Mouse (Mus musculus) cerebellum, postnatal 25 days (tissue): ENCODE results near the gene Cit.

Experiments
- DNase-seq, 2 experiments: peaks; one replicate each; pipeline ENCODE4 v3.0.0; 2021; ENCODE audit warnings: mixed read lengths in 2 of 2

The Cit gene

DNA sequence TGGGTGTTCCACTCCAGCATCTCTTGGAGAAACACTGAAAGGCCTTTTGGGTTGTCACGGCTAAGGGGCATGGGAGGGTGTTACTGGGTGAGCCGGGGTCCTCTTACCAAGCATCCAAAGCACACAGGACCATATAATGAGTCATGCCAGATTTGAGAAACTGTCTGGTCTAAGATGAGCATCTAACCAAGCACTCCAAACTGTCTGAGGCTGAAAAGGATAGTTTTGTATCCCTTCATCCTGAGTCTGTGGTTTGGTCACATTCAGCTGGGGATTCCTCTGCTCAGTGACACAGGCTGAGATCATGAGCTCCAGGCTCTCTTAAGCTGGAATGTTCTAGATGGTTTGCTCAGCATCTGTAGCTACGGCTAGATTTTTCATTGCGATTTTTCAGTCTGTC lies 7.4 kb downstream of the Cit start:
- DNase-seq, result no peak

GRCm38 (mm10) chr5:115853691-115854090 lies 8.6 kb downstream of the Cit start:
- no peak for DNase-seq

DNA sequence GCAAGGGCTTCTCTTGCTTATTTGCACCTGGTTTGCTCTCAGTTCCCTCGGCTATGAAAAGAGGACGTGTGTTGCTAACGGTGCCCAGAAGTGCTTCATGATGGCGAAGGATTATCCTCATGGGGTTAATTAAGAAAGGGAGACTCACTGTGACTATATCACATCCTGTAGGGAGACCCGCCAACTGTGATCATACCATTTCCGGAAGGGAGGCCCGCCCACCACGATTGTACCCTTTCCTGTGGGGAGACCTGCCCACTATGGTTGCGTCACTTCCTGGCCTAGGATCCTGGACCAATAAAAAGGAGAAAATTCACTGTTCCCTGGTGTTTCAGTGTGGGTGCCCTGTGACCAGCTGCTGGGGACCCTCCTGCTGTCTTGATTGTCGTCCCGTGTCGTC lies 9.3 kb downstream of the Cit start:
- DNase-seq, result no peak

DNA sequence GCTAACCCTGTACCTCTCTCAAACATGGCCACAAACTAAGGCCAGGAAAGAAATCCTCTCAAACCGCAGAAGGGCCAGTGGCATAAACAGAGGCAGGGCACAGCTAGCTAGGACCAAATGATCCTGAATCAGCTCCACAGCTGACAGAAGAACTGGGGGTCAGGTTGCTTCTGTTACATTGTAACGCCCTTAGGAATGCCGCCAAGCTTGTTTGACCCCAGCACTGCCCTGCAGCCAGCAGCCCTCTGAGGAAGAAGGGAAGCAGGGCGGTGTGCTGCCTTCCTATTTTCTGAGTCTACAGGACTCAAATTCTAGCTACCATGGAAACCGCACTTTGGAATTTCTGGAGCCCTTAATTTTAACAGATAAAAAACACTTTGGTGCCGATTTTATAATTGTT lies 13.6 kb downstream of the Cit start:
- no peak for DNase-seq

DNA sequence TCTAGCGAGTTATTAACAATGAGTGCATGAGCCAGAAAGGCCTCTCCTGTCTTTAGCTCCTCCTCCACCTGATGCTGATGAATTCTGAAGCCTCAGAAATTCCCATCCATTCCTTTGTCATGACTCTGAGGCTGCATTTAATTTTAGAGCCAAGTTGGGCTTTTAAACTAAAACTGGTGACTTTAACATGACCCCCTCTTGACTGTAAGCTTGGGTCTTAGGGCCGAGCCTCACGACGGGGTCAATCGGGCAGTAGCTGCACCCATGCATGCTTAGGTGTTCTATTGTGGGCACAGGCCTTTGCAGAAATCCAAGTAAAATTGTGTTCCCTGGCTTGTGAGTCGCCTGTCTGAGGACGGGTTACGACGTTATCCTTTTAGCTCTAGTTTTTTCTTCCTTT lies 14.4 kb downstream of the Cit start:
- no peak for DNase-seq

DNA sequence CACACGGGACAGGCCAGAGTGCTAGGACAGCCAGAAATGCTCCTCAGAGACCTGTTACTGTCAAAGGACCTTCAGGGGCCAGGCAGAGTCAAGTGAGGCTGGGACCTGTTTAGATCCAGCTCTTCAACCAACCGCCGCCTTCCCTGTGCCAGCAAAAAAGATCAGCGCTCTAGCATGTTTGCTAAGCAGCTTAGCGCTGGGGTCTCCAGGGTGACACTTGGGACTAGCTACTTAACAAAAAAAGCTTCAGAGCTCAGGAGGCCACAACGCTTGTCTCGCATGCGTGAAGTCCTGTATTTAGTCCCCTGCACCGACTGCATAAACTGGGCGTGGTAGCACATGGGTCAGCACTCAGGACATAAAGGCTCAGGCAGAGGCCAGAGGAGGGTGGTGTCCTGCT lies 16.9 kb downstream of the Cit start:
- DNase-seq, result no peak

DNA sequence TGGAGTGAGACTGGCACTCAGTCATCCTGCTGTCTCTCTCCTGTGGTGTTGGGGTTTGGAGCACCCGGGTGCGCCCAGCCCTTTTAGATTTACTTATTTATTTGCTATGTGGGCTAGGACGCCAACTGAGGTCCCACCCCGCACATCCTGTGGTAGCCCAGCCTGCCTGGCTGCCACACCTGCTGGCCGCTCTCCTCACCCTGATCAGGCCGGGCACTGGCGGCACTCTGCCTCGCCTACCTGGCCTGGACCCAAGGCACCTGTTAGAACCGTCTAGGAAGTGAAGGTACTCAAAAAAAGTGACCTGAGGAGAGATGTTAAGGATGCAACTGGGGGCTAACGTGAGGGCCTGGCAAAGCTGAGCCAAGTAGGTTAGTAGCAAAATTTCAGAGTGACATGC lies 17.4 kb downstream of the Cit start:
- no peak for DNase-seq

DNA sequence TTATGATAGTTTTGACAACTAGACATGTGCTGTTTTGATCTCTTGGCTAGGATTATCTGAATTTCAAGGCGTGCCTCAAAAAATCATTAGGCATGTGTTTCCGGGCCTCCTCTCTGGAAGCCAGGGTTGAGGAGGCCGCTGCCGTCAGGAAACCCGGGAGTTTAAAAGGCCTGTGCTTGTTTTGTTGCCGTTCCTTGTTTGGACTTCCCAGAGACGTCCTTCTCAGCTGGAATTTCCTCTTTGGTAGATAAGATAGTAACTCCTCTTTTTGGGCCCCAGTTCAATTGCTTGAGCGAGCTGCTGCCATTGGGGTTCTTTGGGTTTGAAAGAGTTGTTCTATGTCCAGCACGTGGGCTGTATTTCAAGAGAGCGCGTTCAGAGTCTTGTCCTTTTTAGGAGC lies 21.2 kb downstream of the Cit start:
- no peak for DNase-seq

- no peak for DNase-seq
Observed at GRCm38 (mm10) chr5:115868540-115868939, 23.5 kb downstream of the Cit start.

DNA sequence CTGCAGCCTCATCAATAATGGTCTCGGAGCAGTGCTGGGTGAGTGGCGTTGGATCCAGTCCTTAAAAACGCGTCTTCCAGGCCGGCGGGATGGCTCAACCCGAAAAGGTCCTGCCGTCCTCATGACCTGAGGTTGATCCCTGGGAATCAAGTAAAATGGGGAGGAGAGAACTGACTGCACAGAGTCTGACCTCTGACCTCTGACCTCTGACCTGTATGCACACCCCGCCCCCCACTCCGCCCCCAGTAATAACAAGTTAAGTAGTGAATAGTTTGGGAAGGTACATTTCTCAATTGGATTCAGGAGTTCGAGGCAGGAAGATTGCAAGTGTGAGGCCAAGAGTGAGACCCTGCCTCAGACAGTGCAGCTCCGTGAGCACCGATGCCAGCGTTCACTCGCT lies 24.1 kb downstream of the Cit start:
- no peak for DNase-seq

DNA sequence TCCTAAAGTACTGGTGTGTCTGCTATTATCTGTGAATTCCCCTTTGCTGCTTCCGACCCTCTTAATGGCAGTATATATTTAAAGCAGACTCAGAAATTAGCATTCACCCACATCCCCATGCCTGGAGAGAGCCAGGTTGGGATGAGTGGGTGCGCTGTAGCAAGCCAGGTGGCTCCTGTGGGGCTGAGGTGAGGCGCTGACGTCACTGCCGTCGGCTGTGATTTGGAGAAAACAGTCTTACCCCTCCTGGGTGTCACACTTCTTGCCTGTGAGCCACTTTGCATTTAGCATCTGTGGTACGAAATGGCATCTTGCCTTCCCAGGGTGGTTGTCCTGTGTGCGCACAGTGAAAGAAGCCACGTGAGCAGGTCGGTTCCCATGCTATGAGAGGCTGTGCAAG lies 26.1 kb downstream of the Cit start:
- no peak for DNase-seq

- DNase-seq, result no peak
Observed at GRCm38 (mm10) chr5:115872106-115872505, 27.0 kb downstream of the Cit start.

DNA sequence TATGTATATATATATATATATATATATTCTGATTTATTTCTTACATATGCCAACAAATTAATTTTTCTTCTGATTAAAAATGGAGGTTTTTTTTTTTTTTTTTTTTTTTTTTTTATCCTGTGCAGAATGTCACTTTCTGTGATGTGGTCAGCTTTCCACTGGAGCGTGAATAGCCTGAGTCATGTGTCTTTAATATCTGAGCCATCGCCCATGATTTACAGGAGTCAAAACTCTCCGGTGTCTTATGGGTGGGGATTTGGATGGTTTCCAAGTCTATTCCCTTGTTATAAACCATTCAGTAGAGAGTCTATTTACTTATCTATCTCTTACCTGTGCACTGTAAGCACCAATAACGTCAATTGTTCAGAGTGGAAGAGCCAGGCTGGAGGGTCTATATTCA lies 27.9 kb downstream of the Cit start:
- DNase-seq, result no peak

DNA sequence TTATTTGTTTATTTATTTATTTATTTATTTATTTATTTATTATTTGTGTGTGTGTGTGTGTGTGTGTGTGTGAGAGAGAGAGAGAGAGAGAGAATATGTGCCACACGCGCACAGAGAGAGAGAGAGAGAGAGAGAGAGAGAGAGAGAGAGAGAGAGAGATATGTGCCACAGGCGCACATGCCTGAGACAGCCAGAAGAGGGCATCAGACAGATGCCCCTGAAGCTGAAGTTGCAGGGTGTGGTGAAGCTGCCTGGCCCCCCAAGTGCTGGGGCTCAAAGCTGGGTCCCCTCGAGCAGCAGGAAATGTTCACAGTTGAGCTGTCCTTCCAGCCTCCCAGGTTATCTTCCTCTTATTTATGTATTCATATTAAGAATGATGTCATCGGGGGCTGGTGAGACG lies 32.3 kb downstream of the Cit start:
- DNase-seq, result no peak

GRCm38 (mm10) chr5:115882165-115882564 lies 37.1 kb downstream of the Cit start:
- no peak for DNase-seq

DNA sequence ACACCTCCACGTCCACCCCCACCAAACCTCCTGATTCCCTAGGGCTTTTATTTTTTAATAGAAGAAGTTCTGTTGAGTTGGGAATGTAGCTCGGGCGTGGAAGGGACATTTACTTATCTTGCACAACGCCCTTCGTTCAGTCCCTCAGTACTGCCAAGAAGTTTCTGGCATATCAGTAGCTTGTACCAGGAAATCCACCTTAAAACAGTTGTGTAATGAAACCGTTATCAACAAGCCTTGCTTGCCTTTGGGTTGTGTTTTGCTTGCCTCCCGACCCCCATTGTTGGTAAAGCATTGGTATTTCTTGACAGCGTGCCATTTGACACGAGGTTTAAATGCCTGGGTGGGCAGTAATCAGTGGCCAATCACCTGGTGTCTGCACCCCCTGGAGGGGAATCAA lies 39.4 kb downstream of the Cit start:
- DNase-seq, result no peak

DNA sequence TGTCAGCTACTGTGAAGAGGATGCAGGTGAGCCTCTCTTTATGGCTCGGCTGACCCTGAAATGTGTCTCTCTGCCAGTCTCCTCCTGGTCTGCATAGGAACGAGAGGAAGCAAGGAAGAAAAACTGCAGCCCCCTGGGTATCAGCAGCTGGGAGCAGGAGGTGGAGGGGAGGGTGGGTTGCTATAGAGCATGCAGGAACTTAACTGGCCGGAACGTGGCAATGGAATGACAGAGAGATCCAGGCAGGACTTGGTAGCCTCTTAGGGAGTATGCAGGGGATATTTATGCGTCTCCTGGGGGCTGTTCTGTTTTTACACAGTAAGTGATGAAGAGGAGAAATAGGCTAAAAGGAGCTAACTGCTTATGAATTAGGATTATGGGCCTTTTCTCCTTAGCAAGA lies 48.7 kb downstream of the Cit start:
- no peak for DNase-seq

GRCm38 (mm10) chr5:115897036-115897435 lies 52.0 kb downstream of the Cit start:
- no peak for DNase-seq

DNA sequence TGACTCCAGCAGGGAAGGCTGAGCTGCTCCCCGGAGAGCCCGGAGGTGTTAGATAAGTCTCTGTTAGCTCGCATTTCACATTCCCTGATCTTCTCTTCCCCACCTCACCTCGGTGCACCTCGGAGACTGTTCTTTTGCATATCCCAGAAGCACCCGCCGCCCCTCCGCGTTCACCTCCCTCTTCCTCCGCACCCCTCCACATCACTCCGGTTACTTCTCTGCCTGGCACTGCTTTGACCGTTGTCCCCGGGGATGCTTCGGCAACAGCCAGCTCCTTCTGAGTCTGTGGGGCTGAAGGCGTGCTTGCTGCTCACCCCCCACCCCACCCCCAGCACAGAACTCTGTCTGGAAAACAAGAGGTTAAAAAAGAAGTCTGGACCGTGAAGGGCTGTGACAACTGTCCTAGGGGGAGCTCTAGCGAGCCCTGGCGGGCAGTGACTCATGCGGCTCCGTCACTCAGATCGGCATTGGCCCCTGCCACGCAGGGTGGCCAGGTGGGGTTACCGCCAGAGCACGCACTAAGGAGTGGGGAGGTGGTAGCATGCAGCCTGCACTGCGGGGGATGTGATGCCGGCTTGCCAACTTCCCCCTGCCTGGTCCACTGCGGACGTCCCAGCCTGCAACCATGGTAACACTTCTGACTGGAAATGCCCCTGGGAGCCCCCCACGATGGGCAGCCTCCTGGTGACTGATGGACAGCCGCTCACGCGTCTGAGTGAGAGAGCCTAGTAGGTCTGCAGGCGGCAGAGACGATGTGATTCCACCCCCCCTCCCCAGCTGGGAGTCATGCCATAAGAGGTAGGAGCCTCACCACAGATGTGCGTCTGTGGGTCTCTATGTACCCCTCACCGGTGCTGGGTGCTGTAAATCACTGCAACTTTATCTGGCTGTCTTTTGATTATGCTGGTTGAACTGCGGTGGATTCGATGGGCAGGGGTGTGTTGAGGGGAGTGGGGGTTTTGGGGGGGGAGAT lies 62.2 kb downstream of the Cit start:
- DNase-seq, result peak; percentile 81 to 87

DNA sequence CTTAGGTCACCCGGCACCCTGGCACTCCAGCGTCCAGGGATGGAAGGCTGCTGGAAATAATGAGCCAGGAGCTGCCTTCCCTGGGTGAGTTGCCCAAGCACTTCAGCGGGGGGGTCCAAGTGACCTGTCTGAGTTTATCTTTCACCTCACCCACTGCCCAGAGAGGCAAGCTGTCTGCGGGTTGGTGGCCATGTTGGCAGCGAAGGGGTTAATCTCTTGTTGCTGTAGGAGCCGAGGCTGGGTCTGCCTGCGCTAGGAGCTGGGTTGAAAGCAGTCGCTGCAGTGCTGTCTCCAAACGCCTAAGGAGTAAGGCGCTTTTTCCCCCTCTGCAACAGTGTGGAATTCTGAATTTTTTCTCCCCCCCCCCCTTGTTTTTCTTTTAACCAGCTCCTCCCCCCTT lies 63.2 kb downstream of the Cit start:
- peak; percentile 76 to 80 for DNase-seq

- peak; percentile 50 to 63 for DNase-seq
Observed at GRCm38 (mm10) chr5:115908699-115909098, 63.6 kb downstream of the Cit start.

DNA sequence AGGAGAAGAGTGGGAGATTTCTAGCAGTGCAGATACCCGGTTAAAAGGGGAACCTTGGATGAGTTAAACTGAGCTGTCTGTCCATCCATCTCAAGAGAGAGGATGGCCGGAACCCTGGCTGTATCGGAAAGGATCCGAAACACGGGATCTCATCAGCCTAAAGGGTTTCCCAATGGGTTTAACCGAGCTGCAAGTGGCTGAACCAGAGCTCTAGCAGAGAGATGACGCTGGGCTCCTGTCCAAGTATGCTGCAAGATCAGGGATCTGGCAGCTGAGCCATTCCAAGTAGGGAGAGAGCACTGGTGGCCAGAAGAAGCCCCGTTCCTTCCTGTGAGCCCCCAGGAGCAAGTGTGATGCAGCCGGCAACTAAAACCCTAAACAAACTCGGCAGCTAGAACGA lies 64.0 kb downstream of the Cit start:
- DNase-seq, result peak; percentile 71 to 85

DNA sequence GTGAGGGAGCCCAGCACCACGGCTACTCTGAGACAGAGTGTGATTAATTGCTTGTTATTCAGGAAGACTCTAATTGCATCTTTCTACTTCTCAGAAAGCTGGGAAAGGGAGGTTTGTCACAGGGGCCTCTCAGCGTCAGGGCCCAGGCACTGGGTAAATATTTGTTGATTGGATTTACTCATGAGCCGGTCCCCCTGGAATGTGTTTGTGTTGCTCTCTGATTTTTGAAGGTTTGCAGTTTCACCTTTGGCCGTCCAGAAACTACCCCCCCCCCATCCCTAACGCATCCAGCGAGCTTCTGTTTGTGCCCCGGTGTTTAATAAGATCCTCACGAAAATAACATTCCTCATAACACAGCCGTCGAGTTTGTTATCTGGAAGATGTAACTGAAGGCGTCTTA lies 65.4 kb downstream of the Cit start:
- no peak for DNase-seq

DNA sequence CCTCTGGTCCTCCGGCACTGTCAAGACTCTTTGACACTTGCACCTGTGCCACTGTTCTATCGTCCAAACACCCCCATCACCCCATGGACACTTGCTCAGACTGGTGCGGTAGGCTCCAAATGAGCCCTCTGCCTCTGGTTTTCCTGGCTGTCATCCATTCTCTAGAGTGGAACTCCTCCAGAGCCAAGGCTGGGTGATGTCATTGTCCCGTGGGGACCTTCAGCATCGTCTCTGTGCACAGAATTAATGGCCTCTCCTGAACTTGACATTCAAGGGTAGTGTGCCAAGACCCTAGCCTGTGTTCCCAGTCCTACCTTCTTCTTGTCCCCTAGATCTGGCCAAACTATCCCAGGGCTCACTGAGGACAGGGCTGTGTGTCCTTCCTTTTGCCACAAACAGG lies 70.4 kb downstream of the Cit start:
- no peak for DNase-seq

GRCm38 (mm10) chr5:115917960-115918359 lies 72.9 kb downstream of the Cit start:
- no peak for DNase-seq
